Mouse (Mus musculus) heart, postnatal 0 days (tissue): ENCODE measurements around the gene Tmem30c.

ENCODE experiments used
- CTCF ChIP-seq: IDR thresholded peaks from 2 replicates; pipeline ENCODE4 v1.5.1; 2016; ENCODE audit warnings: antibody characterized with exemption, control low read depth, low read depth
- EP300 ChIP-seq: IDR thresholded peaks from 2 replicates; pipeline ENCODE4 v1.6.1; 2016; ENCODE audit warnings: antibody characterized with exemption, low read depth

- no peak for TF ChIP-seq CTCF
- no peak for TF ChIP-seq EP300
These were observed 22.9 kb downstream of the Tmem30c start for GRCm38 (mm10) chr16:57269751-57270150.
